Mouse (Mus musculus): ENCODE measurements at regions not wholly inside any gene's neighbourhood (a gene's known extent, or its start where the extent isn't known, plus 50 kb on each side); places are given as distances from the start of the nearest gene placed in this dataset.

DNA sequence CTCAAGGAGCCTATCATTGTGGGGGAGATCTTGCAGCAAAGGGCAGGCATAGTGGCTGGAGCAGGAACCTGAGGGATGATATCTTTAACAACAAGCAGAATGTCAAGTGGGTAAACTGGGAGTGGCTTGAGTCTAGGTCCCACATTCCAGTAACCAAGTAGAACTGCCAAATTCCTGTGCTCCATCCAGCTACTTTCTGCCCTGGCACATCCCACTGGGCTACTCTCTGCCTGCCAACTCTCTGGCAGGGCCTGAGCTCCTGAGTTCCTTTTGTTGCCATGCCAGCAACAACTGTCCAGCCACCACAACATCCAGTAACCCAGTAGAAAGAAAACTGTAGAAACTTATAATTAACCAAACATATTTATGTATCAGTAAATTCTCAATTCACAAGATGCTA, 1088.8 kb upstream of the Tenm4 start:
- DNase-seq, result no peak

DNA sequence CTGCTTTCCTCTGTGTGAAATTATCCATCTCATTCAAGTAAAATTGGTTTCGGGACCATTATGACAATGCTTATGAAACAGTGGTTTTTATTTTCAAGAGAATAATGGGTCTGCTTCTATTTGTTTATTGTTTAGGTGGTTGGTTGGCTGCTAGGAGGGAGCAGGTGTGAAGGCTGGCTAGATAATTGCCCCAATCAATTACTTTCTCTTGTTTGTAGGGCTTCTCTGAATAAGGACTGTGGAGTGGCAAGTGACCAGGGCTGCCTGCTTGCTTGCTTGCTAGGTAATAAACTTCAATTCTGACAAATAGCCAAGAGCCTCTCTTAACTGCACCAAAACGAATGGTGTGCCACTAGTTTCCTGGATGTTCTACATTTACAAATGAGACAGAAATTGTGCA, 1086.7 kb upstream of the Tenm4 start:
- no peak for DNase-seq

DNA sequence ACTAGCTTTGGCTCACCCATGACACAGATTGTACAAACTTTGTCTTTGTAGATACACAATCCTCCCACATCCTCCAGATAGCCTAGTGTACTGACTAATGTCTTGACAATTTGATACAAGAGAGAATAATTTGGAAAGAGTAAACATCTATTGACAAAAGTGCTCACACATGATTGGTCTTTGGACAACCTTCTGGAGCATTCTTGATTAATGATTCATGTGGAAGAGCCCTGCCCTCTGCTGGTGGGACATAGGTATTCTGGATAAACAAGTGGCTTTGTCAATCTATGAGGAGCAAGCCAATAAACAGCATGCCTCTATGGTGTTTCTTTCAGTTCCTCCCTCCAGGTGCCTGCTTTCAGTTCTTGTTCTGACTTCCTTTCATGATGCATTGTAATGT, 1079.7 kb upstream of the Tenm4 start:
- peak in 1 of 2 experiments; percentile 22 for DNase-seq

DNA sequence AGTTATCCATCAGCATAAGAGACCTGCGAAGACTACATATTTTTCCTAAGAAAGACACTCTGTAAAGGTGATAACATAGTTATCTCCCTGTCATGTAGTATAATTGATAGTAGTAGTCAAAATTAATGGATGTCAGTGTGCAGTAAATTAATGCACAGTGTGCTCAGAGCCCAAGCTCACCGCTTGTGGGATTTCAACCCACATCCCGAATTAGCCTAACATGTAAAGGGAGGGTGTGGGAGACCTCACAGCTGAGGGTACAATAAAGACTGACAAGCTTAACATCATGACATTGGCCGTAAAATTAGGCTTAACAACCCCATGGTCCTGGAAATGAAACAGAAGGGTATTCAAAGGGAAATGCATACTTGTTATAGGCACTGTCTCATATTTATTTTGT, 1042.0 kb upstream of the Tenm4 start:
- DNase-seq, result no peak

DNA sequence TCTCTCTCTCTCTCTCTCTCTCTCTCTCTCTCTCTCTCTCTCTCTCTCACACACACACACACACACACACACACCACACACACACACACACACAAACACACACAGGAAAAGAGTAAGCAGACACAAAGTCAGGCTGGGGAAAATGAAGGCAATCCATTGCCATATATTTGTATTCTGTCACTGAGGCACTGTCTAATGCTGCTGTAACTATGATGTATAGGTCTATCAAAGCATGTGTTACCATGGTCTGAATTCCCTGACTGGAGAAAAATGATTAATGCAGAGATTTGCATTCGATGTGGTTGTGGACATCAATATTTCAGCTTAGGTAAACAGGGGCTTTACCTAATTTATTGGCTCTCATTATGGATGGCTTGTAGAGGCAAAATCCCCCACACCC, 1038.0 kb upstream of the Tenm4 start:
- no peak for DNase-seq

DNA sequence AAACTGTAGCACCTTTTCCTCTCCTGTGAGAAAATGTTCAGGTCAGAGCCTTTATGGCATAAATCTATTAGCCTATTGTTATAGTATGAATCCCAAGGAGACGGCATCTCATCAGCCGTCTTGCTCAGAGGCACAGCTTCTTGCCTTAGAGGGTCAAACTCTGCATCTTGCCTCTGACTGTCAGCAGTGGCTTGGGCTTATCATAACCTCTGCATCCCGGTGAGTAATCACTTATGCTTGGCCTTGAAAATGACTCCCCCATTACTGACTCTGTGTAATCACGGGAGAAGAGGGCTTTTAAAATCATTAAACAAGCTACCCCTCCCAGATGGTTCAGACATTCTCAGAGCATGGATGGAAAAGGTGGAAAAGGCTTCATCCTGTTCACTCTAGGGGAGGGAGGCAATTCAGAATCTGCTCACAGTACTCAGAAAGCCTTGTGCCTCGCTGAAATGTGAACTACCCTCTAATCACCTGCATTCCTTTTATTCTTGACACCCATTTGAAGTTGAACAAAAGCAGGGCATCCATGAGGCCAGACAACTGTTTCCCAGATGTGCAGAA, 1036.9 kb upstream of the Tenm4 start:
- no peak for DNase-seq

DNA sequence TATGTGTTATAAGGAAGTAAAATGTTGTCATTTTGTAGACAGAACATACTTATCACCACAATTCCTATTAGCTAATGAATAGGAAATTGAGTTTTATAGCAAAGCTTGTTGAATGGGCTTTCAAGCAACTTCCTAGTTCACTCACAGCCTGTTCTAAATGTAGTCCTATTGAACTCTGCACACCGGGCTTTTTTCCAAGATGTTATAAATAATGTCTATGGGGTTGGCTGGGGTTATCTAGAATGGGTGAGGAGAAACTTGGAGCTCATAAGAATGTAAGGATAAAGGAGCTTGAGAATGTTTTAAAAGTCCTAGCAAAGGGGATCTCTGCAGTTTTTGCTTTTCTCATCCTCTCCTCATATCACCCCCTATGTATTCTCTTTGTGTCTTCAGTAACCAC, 1029.3 kb upstream of the Tenm4 start:
- DNase-seq, result no peak

DNA sequence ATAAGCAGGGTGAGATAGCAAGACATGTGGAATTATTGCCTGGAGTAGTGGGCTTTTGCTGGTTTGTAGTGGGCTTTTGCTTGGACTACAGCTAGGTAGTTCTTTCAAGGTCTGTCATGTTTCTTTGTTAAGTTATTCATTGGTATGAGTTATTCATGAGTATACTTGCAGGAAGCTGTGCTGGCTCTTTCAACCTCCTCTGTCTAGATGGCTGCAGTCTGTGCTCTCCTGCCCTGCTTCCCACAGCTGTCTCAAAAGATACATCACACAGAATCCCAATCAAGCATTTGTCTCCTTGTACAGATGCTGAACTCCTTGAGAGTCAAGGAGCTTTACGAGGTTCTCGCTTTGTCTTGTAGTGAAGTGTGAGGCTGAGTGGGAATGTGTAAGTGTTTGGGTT, 1028.0 kb upstream of the Tenm4 start:
- DNase-seq, result no peak

Measured in cerebellum, postnatal 25 days (tissue).